Mouse (Mus musculus) neural tube, embryonic 10.5 days (tissue): Measurements from ENCODE around the gene Map7.

Source experiments
- DNase-seq: peaks from one replicate; pipeline ENCODE4 v3.0.0-alpha.2; 2017; ENCODE audit warnings: low spot score; ENCODE audit errors: extremely low spot score

The Map7 gene

DNA sequence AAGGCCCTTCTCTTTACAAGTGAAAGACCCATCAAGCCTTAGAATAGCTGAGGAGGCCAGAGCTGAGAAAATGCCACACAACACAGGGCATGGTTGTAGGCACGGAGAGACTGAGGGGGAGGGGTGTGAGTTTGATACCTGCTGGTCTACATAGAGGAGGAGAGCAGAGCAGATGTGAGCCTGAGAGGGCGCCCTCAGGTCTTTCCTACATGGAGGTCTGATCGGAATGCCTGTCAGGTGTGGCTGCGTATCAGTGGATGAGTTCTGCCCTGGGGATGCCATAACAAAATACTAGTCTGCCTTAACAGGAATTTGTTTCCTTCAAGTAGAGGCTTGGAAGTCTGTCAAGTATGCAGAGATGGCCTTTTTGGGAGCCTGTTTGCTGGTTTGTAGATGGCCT, 37.0 kb downstream of the Map7 start:
- DNase-seq: no peak

DNA sequence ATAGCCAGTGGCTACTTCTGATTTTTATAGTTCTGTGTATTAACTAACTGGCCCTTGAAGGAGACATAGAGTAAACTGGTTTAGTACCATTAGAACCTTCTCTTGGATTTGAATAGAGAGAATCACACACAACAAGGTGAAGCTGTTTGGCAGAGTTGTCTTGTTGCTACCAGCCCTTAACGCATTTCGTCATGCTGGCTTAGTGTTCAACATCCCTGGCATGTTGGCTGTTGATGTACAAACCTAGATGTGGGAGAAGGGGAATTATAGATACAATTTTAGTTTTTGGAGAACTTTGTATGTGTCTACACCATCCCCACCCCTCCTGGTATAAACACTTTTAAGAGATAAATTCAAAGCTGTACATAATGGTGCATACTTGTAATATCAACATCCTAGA, 37.5 kb downstream of the Map7 start:
- no peak for DNase-seq

DNA sequence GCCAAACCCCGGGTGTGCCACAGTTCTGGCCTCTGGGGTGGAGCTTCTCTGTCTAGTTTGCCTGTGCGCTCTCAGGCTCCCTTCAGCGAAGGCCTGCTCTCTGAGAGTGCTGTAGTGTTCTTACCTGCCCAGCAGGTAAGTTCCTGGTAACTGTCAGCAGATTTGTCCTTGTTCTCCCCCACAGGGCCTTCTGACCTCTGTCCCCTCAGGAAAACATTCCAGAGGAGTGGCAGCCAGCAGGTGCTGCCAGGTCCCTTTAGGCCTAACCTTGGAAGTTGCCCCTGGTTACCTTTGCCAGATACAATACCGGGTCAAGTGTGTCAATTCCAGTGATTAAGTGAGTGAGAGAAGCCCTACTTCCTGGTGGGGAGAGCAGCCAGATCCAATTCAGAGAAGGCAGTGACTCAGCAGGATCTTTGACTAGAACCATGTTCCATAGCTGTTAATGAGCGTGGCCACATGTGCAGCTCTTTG, 38.6 kb downstream of the Map7 start:
- DNase-seq: no peak

DNA sequence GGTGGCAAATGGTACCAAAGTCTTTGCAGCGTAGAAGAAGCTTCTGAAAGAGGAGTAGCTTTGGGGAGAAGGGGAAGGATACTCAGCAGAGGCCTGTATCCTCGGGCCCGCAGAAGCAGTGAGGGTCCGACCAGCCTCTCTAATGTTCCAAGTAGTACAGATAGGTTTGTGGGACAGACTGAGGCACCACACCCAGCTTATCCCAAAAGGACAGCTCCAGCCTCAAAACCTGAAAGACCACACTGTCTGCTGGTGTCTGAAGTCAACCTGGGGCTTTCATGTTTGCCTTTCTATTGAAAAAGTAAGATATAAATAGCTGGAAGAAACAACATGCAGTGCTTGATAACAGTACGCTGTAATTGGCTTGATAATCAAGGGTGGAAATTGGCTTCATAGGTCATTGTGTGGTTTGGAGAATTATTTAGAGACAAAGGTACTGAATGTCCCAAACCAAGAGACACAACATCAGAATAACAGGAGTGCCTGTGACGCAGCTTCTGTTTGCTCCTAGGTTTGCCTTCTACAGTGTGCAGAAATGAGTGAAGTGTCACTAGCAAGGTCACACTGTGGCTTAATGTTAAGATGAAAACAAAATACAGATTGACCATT, 42.0 kb downstream of the Map7 start:
- no peak for DNase-seq

DNA sequence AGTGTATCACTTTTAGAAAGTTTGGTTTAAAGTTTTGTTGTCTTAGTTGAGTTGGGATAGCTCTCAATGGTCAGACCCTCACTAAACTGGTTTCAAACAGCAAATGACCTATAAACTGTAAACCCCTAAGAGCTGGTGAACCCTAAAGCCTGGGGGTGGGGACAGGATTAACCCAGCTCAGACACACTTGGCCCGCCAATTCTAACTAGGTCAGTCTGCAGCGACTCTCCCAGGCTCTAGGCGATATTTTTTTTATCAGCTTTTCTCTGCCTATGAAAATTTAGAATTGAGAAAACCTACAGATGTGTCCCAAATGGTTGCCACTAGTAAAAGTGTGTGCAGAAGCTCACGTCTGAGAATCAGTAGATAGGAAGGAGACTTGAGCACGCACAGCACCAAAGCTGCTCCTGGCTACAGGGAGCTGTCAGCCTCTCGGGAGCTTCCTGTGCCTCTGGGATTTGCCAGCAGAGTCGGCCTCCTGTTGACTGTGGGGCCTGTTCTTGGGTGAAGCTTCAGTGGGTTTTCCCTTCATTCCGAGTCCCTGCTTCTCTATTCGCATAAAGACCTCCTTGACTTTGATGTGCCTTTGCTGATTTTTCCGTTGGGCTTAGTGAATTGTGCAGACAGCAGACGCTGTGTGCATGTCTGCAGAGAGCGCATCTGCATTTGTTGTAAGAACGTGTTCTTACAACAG, 46.7 kb downstream of the Map7 start:
- no peak for DNase-seq

DNA sequence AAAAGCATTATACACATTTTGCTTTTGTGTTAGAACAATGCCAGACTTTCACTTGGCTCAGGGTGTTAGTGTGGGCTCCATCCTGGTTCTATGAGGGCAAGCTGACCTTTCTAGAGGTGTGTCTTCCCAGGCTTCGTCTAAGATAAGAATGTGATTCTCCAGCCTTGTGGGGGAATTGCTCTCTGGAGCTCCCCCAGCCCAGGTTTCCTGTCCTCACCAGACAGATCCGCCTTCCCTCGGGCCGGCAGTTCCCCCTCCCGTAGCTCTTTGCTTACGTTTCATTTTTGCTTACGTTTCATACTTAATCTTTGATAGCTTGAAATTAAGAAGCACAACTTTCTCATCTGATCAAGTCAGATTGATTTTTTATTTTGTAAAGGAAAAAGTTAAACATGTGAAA, 48.8 kb downstream of the Map7 start:
- DNase-seq: no peak

DNA sequence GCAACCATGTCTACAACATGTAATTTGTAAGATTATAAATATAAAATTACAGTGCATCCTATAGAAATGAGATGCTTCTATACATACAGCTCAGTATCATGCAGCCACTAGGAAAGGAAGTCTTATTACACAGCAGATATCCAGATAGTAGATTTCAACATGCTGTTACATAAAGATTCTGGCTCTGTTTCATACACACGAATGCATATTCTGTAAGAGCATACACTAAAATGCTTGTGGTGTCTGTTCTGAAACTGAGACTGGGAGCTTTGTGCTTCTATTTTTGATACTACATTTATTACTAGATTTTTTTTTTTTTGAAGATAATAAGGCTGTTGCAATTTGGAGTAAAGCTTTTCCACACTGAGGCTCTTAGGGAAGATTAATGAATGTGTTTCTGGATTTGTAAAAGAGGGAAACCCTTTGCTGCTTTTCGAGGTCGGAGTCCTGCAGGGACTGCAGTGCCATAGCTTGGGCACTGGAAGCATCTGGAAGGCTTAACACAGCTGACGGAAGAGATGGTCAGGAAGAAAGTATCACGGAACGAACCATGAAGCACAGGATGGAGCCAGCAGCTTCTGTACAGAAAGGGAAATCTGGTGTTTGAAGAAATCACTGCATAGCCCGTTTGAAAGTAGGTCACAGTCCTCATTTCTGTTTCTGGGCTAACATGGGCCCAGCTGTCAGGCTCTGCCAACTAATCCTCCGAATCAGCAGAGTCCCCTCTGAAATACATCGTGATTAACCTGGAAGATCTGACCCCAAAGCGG, 50.9 kb downstream of the Map7 start:
- no peak for DNase-seq

DNA sequence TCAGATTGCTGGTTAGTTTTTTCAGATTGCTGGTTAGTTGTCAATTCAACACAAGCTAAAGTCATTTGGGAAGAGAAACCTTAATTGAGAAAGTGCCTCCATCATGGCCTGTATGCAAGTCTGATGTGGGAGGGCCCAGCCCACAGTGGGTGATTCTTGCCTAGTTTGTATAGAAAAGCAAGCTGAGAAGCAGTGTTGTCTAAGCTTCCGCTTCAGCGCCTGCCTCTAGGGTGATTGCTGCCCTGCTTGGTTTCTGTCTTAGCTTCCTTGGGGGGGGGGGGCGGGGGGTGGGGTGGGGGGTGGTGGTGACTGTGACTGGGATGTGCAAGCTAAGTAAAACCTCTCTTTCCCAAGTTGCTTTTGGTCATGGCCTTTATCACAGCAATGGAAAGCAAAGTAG, 53.0 kb downstream of the Map7 start:
- DNase-seq: no peak

DNA sequence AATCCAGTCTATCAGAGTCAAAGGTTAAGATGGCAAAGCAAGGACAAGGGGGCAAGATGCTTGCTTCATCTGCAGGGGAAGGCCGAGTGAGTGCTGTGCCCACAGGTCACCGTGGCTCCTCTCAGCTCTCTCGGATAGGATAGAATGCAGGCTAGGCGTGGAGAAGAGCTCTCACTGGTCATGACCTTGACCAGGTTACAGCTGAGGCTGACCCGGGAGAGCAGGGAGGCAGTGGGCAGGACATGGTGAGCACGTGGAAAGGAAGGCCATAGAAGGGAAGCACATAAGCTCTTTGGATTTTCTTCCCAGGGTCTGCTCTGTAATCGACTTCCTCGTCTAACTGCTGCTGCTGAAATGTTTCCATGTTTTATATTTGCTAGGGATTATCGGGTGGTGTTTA, 53.9 kb downstream of the Map7 start:
- DNase-seq: no peak

DNA sequence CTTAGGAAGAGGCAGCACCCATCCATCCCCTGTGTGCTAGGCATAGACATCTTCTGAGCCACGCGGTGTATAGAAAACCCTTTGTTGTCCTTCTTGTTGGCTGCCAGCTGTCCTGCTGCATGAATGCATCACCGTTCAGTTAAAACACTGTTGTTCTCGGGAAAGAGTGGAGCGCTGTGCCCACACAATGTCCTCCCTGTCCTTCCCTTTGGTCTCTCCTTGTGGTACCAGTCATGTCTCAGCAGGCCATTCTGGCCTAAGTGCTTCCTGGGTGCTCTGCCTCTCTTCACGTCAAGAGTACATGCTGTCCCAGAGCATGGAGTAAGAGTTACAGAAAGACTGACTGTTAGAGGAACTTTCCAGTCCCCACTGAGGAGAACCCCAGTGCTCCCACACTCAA, 54.5 kb downstream of the Map7 start:
- DNase-seq: no peak

DNA sequence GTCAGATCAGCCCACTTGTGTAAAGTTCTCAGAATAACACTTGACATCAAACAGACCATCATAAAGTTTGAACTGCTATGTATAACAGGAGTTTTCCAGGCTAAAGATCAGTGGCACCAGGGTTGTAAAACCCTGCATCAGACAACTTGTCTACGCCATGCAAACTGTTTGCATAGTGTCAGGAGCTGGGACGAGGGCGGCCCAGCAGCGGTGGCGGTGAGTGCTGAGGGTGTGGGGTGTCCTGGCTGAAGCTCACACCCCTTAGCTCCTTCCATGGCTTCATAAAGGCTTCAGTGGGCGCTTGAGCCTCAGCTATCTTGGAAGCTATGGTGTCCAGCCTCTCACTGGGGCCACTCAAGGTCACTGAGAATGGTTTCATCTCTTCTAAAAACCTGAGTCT, 55.2 kb downstream of the Map7 start:
- DNase-seq: no peak

DNA sequence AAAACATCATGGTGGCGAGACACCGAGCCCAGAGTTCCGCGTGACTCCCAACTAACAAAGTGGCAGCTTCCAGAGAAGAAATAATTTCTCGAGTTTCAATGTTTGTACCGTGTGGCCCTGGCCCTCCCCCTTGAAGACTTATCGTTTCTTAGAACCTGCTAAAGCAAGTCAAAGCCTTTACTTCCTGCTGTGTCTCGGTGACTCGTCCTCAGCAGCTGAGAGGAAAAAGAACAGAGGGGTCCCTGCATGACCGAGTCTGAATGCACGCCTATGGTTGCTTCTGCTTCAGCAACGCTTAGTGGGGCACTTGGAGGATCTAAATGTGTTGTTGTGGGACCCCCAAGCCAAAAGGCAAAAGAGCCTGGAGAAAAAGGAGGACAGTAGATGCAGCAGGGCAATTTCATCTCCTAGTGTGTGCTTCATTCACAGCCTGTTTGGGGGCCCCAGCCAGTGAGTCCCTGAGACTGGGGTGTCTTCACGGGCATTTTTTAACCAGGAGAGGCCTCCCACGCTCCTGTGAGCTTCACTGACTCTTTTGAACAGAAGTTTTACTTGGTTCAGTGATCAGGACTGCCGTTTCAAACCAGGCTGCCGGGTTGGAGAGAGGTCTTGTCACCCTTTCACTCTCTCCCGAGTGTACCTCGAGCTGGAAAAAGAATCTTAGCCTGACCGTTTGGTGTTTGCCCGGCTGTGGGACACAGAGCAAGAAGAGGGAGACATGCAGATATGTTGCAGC, 56.6 kb downstream of the Map7 start:
- peak; percentile 41 for DNase-seq

DNA sequence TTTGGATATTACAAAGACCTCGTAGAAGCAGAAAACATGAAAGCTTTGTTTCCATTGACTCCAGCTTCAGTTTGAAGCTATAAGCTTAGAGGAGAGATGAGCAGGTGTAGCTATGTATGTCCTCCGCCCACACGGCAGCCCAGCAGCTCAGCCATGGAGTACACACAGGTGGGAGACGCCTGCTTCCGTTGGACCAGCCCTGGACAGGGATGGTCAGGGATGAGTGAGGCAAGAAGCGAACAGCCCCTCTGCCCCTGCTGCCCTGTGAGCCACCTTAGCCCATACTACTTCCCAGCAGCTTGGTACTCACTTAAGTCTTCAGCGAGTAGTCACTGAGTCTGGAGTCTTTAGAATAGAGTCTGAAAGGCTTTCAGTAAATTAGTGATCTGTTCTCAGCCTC, 58.7 kb downstream of the Map7 start:
- no peak for DNase-seq

DNA sequence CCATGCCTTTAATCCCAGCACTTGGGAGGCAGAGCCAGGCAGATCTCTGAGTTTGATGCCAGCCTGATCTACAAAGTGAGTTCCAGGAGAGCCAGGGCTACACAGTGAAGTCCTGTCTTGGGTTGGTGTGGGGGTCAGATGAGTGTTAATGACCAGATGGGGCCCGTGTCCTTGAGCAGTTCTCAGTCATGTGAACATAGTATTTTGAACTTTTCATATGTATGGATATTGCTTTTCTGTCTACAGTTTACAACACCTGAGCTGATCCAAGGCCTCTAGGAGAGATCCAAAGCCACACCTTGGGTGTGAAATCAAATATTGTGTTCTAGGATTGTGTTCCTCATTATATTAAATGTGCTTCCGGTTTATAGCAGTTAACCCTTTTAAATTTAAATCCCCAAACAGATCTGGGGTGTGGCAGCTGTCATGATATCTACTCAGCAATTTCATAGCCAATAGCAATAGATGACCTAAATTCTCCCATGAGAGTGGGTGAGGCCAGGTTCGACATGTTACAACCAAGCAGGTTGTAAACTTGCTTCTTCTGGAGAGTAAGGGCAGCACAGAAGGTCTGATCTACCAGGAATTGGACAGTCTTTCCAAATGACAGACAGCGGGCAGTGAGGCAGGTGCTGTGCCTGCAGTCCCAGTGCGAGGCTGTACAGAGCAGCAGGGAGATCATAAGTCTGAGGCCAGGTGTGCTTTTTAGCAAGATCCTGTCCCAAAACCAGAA, 61.5 kb downstream of the Map7 start:
- no peak for DNase-seq

DNA sequence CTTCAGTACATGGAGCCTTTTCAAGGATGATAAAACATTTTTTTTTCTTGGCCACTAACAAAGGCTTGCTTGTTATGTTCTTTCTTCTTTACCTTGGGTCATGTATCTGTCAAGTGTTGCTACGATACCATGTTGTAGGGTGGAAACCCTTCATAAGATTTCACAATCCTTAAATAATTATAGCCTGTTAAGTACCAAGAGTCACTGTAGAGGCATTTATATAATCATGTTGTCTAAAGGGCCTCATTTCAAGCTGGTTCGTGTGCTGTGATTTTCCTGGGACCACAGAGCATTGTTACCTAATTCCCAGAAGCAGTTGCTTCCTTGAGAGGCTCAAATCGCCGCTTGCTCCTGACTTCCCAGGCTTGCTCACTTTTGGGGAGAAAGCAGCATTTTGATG, 66.1 kb downstream of the Map7 start:
- DNase-seq: no peak

DNA sequence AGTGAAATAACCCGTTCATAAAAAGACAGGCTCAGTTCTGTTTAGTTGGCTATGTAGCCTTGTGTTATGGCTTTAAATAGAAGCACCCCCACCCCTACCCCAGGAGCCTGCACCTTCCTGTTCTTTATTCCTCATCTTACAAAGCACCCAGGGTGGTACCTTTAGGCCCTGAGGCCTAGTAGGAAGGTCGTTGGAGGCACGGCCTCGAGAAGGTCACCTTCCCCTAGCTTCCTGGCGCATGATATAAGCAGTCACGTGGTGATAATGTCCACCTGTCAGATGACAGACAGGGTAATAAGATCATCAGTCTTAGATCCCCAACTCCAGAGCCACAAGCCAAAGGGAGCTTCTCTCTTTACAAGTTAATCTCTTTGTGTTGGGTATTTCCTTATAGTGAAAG, 68.7 kb downstream of the Map7 start:
- no peak for DNase-seq

DNA sequence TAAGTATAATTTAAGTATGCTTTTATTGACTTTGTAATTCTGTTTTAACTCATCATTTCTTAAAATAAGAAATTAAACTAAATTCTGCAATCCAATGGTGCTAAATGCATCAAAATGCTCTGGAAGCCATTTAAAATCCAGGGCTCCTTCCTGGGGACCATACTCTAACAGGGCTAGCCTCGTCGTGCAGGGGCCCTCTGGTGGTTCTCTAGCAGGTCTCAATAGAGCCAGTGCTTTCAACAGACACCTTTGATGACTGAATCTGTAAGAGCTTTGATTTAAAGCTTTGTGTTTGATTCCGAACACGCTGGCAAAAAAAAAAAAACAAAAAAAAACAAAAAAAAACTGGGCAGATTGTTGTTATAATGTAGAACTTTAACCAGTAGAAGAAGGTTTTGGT, 70.6 kb downstream of the Map7 start:
- DNase-seq: no peak

DNA sequence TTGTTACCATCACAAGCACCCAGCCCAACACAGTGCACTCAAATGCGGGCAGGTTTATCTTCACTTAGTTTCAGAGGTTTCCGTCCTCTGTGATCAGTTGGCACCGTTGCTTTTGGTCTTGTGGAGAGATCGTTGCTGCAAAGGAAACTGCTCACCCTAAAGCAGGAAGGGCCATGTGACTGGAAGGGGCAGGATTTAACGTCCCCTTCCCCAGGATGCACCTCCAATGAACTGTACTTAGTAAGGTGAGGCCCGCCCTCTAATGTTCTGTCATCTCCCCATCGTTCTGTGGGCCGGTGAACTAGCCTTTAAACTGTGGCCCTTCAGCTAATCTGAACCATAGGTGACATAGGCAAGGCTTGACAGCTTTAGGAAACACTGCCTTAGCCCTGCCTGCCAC, 71.3 kb downstream of the Map7 start:
- no peak for DNase-seq

DNA sequence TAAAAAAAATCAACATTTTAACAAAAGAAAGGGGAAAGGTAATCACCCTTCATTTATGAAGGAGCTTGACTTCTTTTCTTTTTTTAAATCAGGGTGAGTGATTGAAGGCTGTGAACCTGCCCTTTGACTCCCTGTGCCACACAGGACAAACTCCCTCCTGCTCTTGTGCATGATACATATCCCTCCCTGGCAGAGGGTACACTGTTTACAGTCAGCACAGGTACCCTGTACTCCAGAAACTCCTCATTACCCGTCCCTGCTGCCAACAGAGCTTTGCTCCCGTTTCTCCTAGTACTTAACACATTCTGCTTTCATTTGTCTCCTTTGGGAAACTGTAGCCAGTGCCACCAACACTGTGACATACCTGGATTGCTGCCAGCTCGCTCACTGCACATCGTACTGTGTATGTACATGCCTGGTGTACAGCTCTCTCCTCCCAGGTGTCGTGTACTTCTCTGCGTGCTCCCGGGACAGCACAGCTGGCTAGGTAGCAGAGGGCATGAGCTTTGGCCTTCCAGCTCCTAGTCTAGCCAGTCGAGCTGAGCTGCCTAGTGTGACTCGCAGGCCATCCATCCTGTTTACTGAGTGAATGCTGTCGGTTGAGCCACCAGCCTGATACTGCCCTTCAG, 72.3 kb downstream of the Map7 start:
- no peak for DNase-seq

DNA sequence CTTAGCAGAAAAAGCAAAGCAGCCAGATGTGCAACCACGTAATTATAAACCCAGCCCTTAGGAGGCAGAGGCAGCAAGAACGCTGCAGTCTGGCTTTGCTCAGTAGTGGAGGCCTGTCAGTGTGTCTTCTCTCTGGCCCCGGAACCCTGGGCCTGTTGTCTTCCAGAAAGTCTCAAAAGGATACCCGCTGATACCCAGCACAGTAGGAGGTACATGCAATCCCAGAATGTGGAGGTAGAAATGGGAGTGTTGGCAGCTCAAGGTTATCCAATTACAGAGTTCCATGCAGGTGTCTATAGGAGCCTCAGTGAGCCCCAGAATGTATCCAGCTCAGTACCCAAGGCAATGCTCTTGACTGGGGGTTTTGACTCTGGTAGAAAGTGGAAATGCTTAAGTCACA, 73.7 kb downstream of the Map7 start:
- no peak for DNase-seq

DNA sequence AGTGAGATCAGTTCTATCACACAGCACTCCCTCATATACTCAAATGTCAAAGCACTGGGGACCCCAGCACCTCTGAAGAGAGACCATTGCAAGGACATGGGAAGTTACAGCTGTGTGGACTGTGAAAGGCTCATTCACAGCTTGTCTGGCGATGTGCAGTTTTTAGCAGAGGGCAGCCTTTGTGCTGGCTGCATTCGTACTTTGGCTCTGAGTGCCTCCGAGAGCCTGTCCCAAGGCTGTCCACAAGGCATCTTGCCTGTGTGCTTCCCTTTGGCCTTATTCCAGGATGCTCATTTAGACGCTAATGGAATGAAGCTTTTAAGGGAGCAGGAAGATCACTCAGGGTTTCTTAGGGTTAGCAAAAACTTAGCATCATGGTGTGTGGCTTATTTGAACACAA, 78.5 kb downstream of the Map7 start:
- DNase-seq: no peak
